Mouse (Mus musculus) liver, postnatal 0 days (tissue): ENCODE data around the gene Klhl2. TPM values are rescaled to one million over a fixed set of nuclear protein-coding genes. Genes with fewer than 3 reads are reported as not detected.

Experiments
- ATAC-seq: fragments of 200-750 bp; cut with Nextera tagmentation; 2 replicates; pipeline ENCODE4 v1.8.0; 2017; ENCODE audit warnings: mild to moderate bottlenecking, moderate library complexity
- DNase-seq: peaks from one replicate; pipeline ENCODE4 v3.0.0-alpha.2; 2016
- H3K27ac ChIP-seq: fragments of 300-500 bp; sonication (generic); 2 replicates; pipeline ENCODE4 v1.5.1; 2014; ENCODE audit warnings: antibody characterized with exemption, moderate library complexity, mild to moderate bottlenecking, low read depth
- H3K27me3 ChIP-seq: fragments of 300-500 bp; sonication (generic); 2 replicates; pipeline ENCODE4 v1.6.1; 2014; ENCODE audit warnings: low read length, control low read depth, mixed read lengths; ENCODE audit not compliant: insufficient read depth
- H3K36me3 ChIP-seq: fragments of 300-500 bp; sonication (generic); replicated peaks from 2 replicates; pipeline ENCODE4 v1.6.1; 2014; ENCODE audit warnings: mild to moderate bottlenecking, control low read depth, low read length, moderate library complexity, mixed read lengths; ENCODE audit not compliant: insufficient read depth
- H3K4me1 ChIP-seq: fragments of 300-500 bp; sonication (generic); 2 replicates; pipeline ENCODE4 v1.6.1; 2014; ENCODE audit warnings: antibody characterized with exemption, mild to moderate bottlenecking, control low read depth; ENCODE audit not compliant: insufficient read depth
- H3K4me2 ChIP-seq: fragments of 300-500 bp; sonication (generic); 2 replicates; pipeline ENCODE4 v1.6.1; 2014; ENCODE audit warnings: low read depth, mild to moderate bottlenecking, low read length, moderate library complexity, mixed read lengths
- H3K4me3 ChIP-seq: fragments of 300-500 bp; sonication (generic); 2 replicates; pipeline ENCODE4 v1.5.1; 2014; ENCODE audit warnings: low read depth, low read length
- H3K9ac ChIP-seq: fragments of 300-500 bp; sonication (generic); replicated peaks from 2 replicates; pipeline ENCODE4 v1.6.1; 2014; ENCODE audit warnings: mild to moderate bottlenecking, moderate library complexity
- H3K9me3 ChIP-seq: fragments of 300-500 bp; sonication (generic); 2 replicates; pipeline ENCODE4 v1.6.1; 2016; ENCODE audit warnings: mild to moderate bottlenecking, control low read depth, low read length, mixed read lengths
- CTCF ChIP-seq: sonication (generic); IDR thresholded peaks from 2 replicates; pipeline ENCODE4 v1.5.1; 2016; ENCODE audit warnings: antibody characterized with exemption, low read depth
- EP300 ChIP-seq: IDR thresholded peaks from 2 replicates; pipeline ENCODE4 v1.6.1; 2016; ENCODE audit warnings: antibody characterized with exemption, low read depth, mild to moderate bottlenecking
- WGBS: fragments of 180-500 bp; shearing (Covaris S2); extraction: QIAGEN DNeasy Blood & Tissue Kit; methylation state at CpG from one replicate; pipeline ENCODE4 v1.1.7; 2014; ENCODE audit not compliant: insufficient replicate concordance; 5-methylcytosine and 5-hydroxymethylcytosine counted together
- polyA plus RNA-seq: library from polyadenylated mRNA; unstranded; fragments of >200 nt; fragmentation: Nextera tagmentation; extraction: Ambion mirVana; gene quantifications from 2 replicates; pipeline ENCODE4 v1.2.1, GENCODE M21; 2015

The Klhl2 gene
- polyA plus RNA-seq, 1 experiment from 2014 or later: 6.7 TPM

DNA sequence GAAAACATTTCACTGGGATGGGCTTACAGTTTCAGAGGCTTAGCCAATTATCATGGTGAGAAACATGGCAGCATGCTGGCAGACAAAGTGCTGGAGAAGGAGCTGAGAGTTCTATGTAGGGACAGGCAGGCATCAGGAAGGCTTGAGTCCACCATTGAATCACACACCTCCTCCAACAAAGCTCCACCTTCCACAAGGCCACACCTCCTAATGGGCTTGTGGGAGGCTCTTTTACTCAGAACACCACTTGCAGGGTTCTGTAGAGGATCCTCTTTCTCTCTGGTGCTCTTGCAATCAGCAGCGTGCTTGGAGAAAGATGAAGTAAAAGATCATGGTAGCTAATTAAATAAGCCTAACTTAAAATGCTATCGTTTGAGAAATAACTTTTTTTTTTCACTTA is 63.0 kb downstream of the Klhl2 start:
- no peaks in the 10 kb centered on the region for H3K9me3 ChIP-seq
- H3K9ac ChIP-seq: no peak overlapping the region
- whole genome bisulfite sequencing: 64% methylated on average over 2 of the region's 2 CpGs
- H3K4me1 ChIP-seq: peaks cover 11% of the 10 kb centered on the region
- no peak for TF ChIP-seq EP300
- no peak for TF ChIP-seq CTCF
- DNase-seq: no peak
- H3K27ac ChIP-seq: no peak overlapping the region
- H3K4me2 ChIP-seq: no peak overlapping the region
- no peak for ATAC-seq
- H3K36me3 ChIP-seq: no peaks in the 10 kb centered on the region
- no peak overlapping the region for H3K4me3 ChIP-seq
- no peaks in the 10 kb centered on the region for H3K27me3 ChIP-seq

DNA sequence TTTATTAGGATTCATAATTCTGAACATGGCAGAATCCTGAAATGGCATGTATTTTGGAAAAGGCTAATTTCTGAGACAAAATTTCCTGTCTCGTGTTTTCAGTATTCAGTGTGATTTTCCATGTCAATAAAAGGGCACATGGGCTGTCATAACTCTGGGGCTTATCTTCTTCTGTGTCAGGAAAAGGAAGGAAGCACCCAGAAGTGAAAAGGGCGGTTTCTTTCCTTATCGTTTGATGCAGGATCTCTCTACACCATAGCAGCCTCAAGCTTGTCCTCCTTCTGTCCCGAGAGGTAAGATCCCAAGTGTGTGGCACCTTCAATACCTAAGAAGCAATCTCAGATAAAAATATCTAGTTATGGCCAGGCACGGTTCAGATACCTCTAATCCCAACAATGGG is 65.6 kb downstream of the Klhl2 start:
- H3K9ac ChIP-seq: no peak overlapping the region
- ATAC-seq (no peak), DNase-seq (no peak)
- no peak overlapping the region for H3K27ac ChIP-seq
- no peak overlapping the region for H3K4me2 ChIP-seq
- H3K9me3 ChIP-seq: no peaks in the 10 kb centered on the region
- no peak overlapping the region for H3K4me3 ChIP-seq
- no peak for TF ChIP-seq EP300
- TF ChIP-seq CTCF: no peak
- H3K36me3 ChIP-seq: no peaks in the 10 kb centered on the region
- WGBS: 44% methylated on average over 5 of the region's 5 CpGs
- 0 out of 2 replicates have a peak, but pooled peaks cover 4% of the 10 kb centered on the region for H3K4me1 ChIP-seq
- H3K27me3 ChIP-seq: no peaks in the 10 kb centered on the region

DNA sequence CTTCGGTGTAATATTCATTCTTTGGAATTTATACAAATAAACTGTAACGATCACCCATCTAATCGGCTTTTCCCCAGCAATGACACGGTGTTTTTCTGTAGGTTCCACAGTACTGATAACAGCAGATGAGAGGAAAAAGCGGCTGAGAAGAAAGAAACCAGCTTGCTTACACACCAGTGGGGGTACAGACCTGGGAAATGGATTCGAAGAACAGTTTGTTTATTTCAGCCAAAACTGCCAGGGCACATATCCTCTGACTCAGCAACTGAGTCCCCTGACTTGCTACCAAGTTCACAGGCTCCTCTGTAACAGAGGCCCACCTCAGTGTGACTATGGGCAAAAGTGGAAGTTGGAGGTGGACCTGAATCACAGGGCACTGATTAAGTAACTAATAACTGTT is 67.9 kb downstream of the Klhl2 start:
- WGBS: 46% methylated on average over 6 of the region's 6 CpGs
- no peak overlapping the region for H3K4me2 ChIP-seq
- no peak for ATAC-seq

DNA sequence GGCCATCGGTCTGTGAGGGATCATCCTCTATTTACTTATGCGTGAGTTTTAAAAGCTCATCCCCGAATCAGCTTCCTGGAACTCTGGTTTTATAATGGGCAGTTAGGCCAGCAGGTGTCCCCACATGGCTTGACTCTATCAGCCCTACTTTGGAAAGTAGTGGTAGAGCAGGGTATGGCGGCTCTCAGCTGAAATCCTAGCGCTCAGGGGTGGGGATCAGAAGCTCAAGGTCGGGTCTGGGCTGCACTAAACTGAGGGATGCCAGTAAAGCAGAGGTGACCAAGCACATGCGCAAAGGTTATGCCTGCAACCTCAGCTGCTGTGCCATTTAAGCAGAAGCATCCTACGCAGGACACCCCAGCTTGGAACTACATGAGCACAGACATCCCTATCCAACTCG is 71.9 kb downstream of the Klhl2 start:
- no peaks in the 10 kb centered on the region for H3K27me3 ChIP-seq
- 0 out of 2 replicates have a peak, but pooled peaks cover 2% of the 10 kb centered on the region for H3K36me3 ChIP-seq
- no peaks in the 10 kb centered on the region for H3K9me3 ChIP-seq
- ATAC-seq: peak; percentile 56
- no peak overlapping the region for H3K27ac ChIP-seq
- H3K4me2 ChIP-seq: no peak overlapping the region
- DNase-seq: no peak
- TF ChIP-seq CTCF: peak; percentile 49
- no peak for TF ChIP-seq EP300
- no peak overlapping the region for H3K9ac ChIP-seq
- no peak overlapping the region for H3K4me3 ChIP-seq
- no peaks in the 10 kb centered on the region for H3K4me1 ChIP-seq
- 67% methylated on average over 9 of the region's 9 CpGs for WGBS

More for the DNA sequence above, 67.9 kb downstream of the Klhl2 start:
- no peaks in the 10 kb centered on the region for H3K27me3 ChIP-seq
- no peaks in the 10 kb centered on the region for H3K4me1 ChIP-seq
- H3K36me3 ChIP-seq: no peaks in the 10 kb centered on the region
- no peak overlapping the region for H3K27ac ChIP-seq
- H3K9ac ChIP-seq: no peak overlapping the region
- no peak for DNase-seq
- no peaks in the 10 kb centered on the region for H3K9me3 ChIP-seq
- peak; percentile 10; the same call in 1 of the 2 replicates for TF ChIP-seq EP300
- no peak for TF ChIP-seq CTCF
- no peak overlapping the region for H3K4me3 ChIP-seq

DNA sequence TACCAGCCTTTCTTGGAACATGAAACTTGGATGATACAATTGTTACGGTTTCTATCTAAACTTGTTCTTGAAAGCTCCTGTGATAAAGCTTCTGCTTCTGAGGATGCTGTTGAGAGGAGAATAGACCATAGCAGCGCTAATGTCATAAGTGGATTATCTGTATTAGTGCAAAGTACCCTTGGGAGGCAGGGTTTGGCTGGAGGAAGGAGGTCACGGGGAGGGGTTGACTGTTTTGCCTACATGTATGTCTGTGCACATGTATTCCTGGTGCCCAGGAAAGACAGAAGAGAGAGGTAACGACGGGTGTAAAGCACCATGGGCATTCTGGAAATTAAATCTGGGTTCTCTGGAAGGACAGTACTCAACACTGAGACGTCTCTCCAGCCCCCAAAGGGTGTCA is 75.7 kb downstream of the Klhl2 start:
- Histone ChIP-seq H3K4me2 (no peak overlapping the region), H3K4me1 (no peaks in the 10 kb centered on the region), H3K27ac (no peak overlapping the region), H3K36me3 (0 out of 2 replicates have a peak, but pooled peaks cover 2% of the 10 kb centered on the region), H3K27me3 (no peaks in the 10 kb centered on the region), H3K9me3 (no peaks in the 10 kb centered on the region), H3K4me3 (no peak overlapping the region), H3K9ac (no peak overlapping the region)
- TF ChIP-seq CTCF: no peak
- TF ChIP-seq EP300: no peak
- ATAC-seq (no peak), DNase-seq (no peak)
- WGBS: 81% methylated on average over 6 of the region's 6 CpGs

DNA sequence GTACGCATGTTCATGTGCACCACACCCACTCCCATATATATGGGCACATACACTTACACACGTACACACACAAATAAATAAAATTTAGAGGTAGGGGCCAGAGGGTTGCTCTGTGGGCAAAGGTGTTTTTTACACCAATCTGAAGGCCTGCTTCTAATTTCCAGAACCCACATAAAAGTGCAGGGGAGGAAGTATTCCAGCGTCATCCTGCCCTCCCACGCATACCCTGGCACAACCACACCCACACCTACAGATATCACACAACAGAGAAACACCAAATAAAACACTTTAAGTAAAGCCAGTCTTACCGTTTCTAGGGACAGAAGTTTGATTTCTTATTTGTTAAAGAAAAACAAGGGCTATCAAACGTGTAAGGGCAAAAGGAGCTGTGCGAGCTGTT is 79.0 kb downstream of the Klhl2 start:
- DNase-seq (no peak), ATAC-seq (no peak)
- 76% methylated on average over 7 of the region's 7 CpGs for WGBS
- Histone ChIP-seq H3K4me3 (no peak overlapping the region), H3K36me3 (0 out of 2 replicates have a peak, but pooled peaks cover 2% of the 10 kb centered on the region), H3K9me3 (no peaks in the 10 kb centered on the region), H3K4me2 (no peak overlapping the region), H3K9ac (no peak overlapping the region), H3K27me3 (no peaks in the 10 kb centered on the region), H3K4me1 (no peaks in the 10 kb centered on the region), H3K27ac (no peak overlapping the region)
- TF ChIP-seq CTCF: no peak
- no peak for TF ChIP-seq EP300

DNA sequence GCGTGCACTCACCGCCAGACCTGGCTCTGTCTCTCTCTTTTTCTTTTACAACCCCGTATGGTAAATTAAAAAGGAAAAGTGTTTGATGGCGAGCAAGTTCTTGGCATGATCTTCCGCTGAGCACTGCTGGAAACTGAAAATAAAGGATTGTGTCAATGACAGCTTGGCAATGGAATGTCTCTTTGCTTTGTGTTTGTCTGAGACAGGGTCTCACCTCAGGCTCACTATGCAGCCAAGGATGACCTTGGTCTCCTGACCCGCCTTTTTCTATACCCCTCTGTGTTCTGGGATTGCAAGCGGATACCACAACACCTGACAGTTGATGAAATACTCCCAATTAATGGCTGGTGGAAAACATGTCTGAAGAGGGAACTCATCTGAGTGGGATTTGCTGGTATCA is 80.2 kb downstream of the Klhl2 start:
- no peaks in the 10 kb centered on the region for H3K27me3 ChIP-seq
- 83% methylated on average over 7 of the region's 7 CpGs for WGBS
- ATAC-seq: no peak

More for the DNA sequence above, 80.2 kb downstream of the Klhl2 start:
- Histone ChIP-seq H3K9me3 (no peaks in the 10 kb centered on the region), H3K36me3 (0 out of 2 replicates have a peak, but pooled peaks cover 2% of the 10 kb centered on the region), H3K4me3 (no peak overlapping the region), H3K27ac (no peak overlapping the region), H3K4me2 (no peak overlapping the region), H3K9ac (no peak overlapping the region), H3K4me1 (no peaks in the 10 kb centered on the region)
- no peak for DNase-seq
- TF ChIP-seq EP300 (no peak), CTCF (no peak)
